Mouse (Mus musculus): ENCODE measurements around the gene Cxcl17. TPM values are rescaled to one million over a fixed set of nuclear protein-coding genes. Genes with fewer than 3 reads are reported as not detected.
"Not testable (repeated sequence)": the region's sequence is repeated elsewhere in the genome, so short reads cannot be mapped to it uniquely, and the experiment has no call there.

The Cxcl17 gene
- polyA plus RNA-seq, 1 experiment, result not detected

DNA sequence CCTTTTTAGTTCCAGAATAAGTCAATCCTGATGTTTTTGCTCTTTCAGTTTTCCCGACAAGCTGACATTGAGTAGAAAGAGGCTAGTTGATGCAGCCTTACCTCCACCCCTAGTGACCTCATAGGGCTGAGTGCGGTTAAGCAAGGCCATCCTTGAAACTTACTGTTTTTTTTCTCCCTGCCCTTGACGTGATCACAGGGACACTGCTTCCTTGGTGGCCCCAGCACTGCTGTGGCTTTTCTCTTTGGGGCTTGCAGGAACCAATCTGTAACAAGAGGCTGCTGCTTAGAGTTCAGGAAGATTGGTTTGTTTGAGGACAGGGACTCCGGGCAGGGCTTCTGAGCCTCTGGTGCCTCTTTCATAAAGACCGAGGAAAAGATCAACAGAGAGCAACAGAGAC is 10.7 kb downstream of the Cxcl17 start:
- TF ChIP-seq POLR2A (IDR thresholded peaks at IDR 0.05; ENCODE audit: extremely low read depth, insufficient read depth, low read length), result no peak
- Histone ChIP-seq H3K4me1 (ENCODE audit: control insufficient read depth, insufficient read depth, low read length) (no peaks in the 10 kb centered on the region), H3K27ac (ENCODE audit: insufficient read depth, low read length) (no peak overlapping the region), H3K4me3 (ENCODE audit: insufficient read depth, low read length) (no peak overlapping the region)

DNA sequence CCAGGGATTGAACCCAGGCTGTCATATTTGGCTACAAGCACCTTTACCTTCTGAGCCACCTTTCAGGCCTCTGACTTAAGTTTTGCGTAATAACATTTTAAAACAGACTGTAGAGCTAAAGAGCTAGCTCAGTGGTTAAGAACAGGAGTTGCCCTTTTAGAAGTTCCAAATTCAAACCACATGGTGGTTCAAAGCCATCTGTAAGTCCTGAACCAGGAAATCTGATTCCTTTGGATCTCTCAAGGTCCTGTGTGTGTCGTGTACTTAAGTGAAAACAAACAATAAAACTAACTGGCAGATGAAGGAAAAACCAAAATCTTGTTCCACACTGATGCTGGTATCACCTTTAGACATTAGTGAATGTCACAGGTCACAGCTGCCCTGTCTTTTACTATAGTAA is 11.1 kb downstream of the Cxcl17 start:
- TF ChIP-seq POLR2A (IDR thresholded peaks at IDR 0.05; ENCODE audit: extremely low read depth, insufficient read depth, low read length) (no peak), CTCF (IDR thresholded peaks at IDR 0.05; ENCODE audit: extremely low read depth, insufficient read depth, low read length) (no peak)
- no peak overlapping the region for H3K4me3 ChIP-seq (ENCODE audit: insufficient read depth, low read length)
- no peaks in the 10 kb centered on the region for H3K4me1 ChIP-seq (ENCODE audit: control insufficient read depth, insufficient read depth, low read length)
- H3K27ac ChIP-seq (ENCODE audit: insufficient read depth, low read length), result no peak overlapping the region

GRCm38 (mm10) chr7:25399028-25399427 is 13.7 kb downstream of the Cxcl17 start:
- not testable (repeated sequence) for H3K27ac ChIP-seq (ENCODE audit: insufficient read depth, low read length); H3K4me3 ChIP-seq (ENCODE audit: insufficient read depth, low read length); H3K4me1 ChIP-seq (ENCODE audit: control insufficient read depth, insufficient read depth, low read length)

DNA sequence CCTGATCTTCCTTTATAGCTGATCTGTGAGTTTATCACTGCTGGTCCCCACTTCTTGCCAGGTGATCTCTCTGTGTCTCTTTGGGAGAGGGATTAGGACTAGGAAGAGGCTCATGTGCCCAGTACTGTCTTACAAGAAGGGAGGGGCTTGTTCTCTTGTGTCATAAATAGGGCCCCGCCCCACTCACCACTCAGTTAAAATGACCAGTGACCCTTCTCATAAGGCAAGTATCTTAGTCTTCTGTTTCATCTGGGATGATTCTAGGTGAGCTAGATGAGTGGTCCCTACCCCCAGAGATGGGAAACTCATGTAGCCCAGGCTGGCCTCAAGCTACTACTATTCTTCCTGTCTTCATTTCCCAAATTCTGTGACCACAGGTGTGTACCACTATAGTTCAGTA is 14.1 kb downstream of the Cxcl17 start, which contains the start of gene Lipe:
Gene Lipe (minus strand): TSS at position 101 of the 400 bp plus-strand sequence.
- Histone ChIP-seq H3K4me1 (ENCODE audit: control insufficient read depth, insufficient read depth, low read length) (peaks cover 4% of the 10 kb centered on the region), H3K4me3 (ENCODE audit: insufficient read depth, low read length) (no peak within 1 kb of the TSS), H3K27ac (ENCODE audit: insufficient read depth, low read length) (no peak within 1 kb of the TSS)
- TF ChIP-seq CTCF (IDR thresholded peaks at IDR 0.05; ENCODE audit: extremely low read depth, insufficient read depth, low read length) (no peak), POLR2A (IDR thresholded peaks at IDR 0.05; ENCODE audit: extremely low read depth, insufficient read depth, low read length) (no peak)

DNA sequence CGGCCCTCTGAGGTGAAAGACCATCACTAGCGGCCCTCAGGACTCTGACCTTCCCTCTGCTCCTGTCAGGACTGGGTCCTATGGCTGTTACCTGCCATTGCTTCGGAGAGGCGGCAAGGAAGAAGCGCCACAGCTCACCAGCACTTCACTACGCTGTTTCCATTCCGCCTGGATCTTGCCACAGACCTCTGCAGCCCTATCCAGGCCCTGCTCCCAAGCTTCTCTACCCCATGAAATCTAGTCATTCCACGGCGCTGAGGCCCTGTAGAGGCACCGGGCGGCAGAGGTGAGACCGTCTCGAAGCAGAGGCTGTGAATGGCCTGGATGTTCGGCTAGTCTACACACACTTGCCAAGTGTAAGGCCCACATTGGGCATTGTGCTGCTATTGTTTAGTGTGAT is 16.1 kb downstream of the Cxcl17 start:
- no peak overlapping the region for H3K27ac ChIP-seq (ENCODE audit: insufficient read depth, low read length)
- TF ChIP-seq CTCF (IDR thresholded peaks at IDR 0.05; ENCODE audit: extremely low read depth, insufficient read depth, low read length) (no peak), POLR2A (IDR thresholded peaks at IDR 0.05; ENCODE audit: extremely low read depth, insufficient read depth, low read length) (no peak)
- peak overlapping the region; percentile 64; the same call in 1 of the 2 replicates for H3K4me3 ChIP-seq (ENCODE audit: insufficient read depth, low read length)

DNA sequence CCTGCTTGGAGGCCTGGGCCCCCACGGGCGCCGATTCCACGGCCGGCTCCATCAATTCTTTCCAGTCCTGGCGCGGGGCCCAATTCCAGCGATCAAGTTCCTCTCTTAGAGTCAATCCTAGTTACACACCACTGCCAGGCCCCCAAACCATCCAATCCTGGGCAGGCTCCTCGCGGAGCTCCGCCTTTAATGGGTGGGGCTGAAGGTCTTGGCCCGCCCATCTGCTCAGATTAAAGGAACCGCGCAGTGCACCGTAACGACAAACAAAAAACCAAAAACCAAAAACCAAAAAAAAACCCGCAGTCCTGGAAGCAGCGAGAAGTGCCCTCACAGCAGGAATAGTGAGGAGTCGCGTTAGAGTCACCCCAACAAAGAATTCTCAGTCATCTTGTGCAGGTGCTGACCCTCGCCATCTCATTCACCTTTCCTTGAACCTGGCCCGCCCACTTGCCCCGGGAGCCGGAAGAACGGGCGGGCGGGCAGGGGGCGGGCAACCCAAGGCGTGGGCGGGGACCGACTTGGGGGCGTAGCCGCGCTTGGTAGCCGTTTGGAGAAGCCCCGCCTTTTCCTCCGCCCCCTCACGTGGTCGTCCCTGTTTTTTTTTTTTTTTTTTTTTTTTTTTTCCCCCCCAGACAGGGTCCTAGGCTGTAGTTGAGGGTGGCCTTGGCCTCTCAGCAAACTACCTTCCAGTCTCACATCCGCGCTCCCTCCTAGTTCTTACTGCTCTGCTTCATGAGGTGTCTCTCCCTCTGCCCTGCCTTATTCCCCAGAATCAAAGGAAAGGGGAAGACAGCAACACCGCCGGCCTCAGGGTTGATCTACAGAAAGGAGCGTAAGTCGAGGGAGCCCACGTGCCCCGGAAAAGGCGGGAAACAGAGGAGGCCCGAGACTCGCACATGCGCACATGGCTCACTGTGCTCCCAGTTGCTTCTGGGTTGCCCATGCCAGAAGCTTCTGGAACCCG is 16.8 kb downstream of the Cxcl17 start:
- Histone ChIP-seq H3K4me1 (ENCODE audit: control insufficient read depth, insufficient read depth, low read length) (peaks cover 8% of the 10 kb centered on the region), H3K27ac (ENCODE audit: insufficient read depth, low read length) (peak overlapping the region; percentile 15; the same call in 1 of the 2 replicates), H3K4me3 (ENCODE audit: insufficient read depth, low read length) (peak overlapping the region; percentile 64)
- TF ChIP-seq POLR2A (IDR thresholded peaks at IDR 0.05; ENCODE audit: extremely low read depth, insufficient read depth, low read length) (0 out of 2 replicates have a peak, but pooled peaks have one; percentile 22), CTCF (IDR thresholded peaks at IDR 0.05; ENCODE audit: extremely low read depth, insufficient read depth, low read length) (no peak)

More for the DNA sequence above, 16.1 kb downstream of the Cxcl17 start:
- H3K4me1 ChIP-seq (ENCODE audit: control insufficient read depth, insufficient read depth, low read length), result peaks cover 8% of the 10 kb centered on the region

GRCm38 (mm10) chr7:25395186-25395557 is 17.5 kb downstream of the Cxcl17 start:
- Histone ChIP-seq H3K4me1 (ENCODE audit: control insufficient read depth, insufficient read depth, low read length) (peaks cover 8% of the 10 kb centered on the region), H3K27ac (ENCODE audit: insufficient read depth, low read length) (peak overlapping the region; percentile 15; the same call in 1 of the 2 replicates), H3K4me3 (ENCODE audit: insufficient read depth, low read length) (peak overlapping the region; percentile 64)
- peak; percentile 27; the same call in 1 of the 2 replicates for TF ChIP-seq POLR2A (IDR thresholded peaks at IDR 0.05; ENCODE audit: extremely low read depth, insufficient read depth, low read length)
- TF ChIP-seq CTCF (IDR thresholded peaks at IDR 0.05; ENCODE audit: extremely low read depth, insufficient read depth, low read length), result no peak

DNA sequence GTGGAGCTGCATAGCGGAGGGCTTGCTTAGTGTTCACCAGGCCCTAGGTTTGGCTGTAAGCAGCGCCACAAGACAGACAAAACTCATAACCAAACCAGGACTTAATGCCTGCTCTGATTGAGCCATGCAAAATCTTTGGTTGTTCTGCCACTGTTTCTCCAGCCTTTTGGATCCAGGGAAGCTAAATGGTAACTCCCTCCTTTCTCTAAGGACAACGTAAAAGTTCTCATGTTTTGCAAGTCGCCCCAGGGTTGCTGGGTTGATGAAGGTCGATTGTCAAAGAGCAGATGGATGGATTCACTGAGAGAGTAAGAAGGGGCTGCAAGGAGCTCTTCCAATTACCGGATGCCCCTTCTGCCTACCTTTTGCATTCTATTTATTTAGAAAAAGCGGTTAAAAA is 17.9 kb downstream of the Cxcl17 start:
- Histone ChIP-seq H3K4me1 (ENCODE audit: control insufficient read depth, insufficient read depth, low read length) (peaks cover 8% of the 10 kb centered on the region), H3K27ac (ENCODE audit: insufficient read depth, low read length) (no peak overlapping the region; the same call in 1 of the 2 replicates), H3K4me3 (ENCODE audit: insufficient read depth, low read length) (peak overlapping the region; percentile 64)
- TF ChIP-seq CTCF (IDR thresholded peaks at IDR 0.05; ENCODE audit: extremely low read depth, insufficient read depth, low read length), result no peak
- TF ChIP-seq POLR2A (IDR thresholded peaks at IDR 0.05; ENCODE audit: extremely low read depth, insufficient read depth, low read length), result no peak

DNA sequence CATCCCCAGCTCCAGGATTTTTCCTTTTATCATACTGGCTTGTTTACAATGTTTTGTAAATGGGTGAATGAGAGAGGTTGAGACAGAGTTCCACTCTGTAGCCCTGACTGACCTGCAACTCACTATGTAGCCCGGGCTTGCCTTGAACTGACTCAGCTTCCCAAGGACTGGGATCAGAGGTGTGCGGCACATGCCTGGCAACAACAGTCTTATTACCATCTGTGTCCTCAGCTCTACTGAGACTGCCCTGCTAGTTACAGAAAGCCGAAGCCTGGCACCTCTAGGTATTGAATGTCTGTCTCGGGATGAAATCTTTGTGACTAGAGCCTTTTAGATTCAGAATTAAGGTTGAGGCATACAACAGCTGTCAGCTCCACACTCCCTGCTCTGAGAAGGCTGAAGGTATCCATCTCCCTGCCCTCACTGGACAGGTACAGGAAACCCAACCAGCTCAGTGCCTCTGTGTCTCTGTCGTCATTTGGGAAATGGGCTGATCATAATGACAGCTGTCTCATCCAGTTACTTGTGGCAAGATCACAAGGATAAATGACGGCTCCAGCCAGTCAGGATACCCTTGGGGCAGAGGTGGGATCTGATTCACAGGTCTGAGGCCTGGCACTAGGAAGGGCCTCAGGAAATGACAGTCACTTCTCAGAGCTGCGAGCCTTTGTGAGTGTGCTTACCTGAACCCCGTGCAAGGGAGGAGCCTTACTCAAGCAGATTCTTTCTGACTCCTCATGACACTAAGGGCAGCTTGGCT is 19.1 kb downstream of the Cxcl17 start:
- H3K4me3 ChIP-seq (ENCODE audit: insufficient read depth, low read length), result no peak overlapping the region
- H3K4me1 ChIP-seq (ENCODE audit: control insufficient read depth, insufficient read depth, low read length), result peaks cover 8% of the 10 kb centered on the region
- TF ChIP-seq POLR2A (IDR thresholded peaks at IDR 0.05; ENCODE audit: extremely low read depth, insufficient read depth, low read length) (no peak), CTCF (IDR thresholded peaks at IDR 0.05; ENCODE audit: extremely low read depth, insufficient read depth, low read length) (no peak)
- H3K27ac ChIP-seq (ENCODE audit: insufficient read depth, low read length), result no peak overlapping the region

Data from cortical plate, adult 2 months (tissue).